Mouse (Mus musculus): ENCODE results near the gene Lamb3. TPM values are rescaled to one million over a fixed set of nuclear protein-coding genes. Genes with fewer than 3 reads are reported as not detected.

The Lamb3 gene
- polyA plus RNA-seq, 1 experiment from 2014 or later: 0.38 TPM

DNA sequence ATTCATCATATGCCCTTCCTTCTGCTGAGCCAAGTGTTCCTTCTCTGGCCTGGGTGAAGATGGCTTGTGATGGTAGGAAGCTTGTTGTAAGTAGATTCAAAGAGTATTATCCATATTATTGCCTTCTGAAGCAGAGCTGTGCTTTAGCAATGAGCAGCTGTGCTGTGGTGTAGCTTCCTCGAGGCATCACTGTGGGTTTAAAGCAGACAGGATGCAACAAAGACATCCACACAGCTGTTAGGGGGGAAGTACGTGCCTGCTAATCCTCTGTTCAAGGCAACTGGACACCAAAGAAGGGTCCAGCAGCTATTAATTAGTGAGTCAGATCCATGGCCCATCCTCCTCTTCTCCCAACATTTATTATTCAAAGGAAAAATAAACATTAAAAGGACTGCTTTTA is 137.5 kb downstream of the Lamb3 start:
- no peak for ATAC-seq (ENCODE audit: low FRiP score, low read depth)
- Histone ChIP-seq H3K27ac (no peak overlapping the region), H3K9ac (no peak overlapping the region), H3K36me3 (peaks cover 3% of the 10 kb centered on the region; the same call in 1 of the 2 replicates), H3K9me3 (no peaks in the 10 kb centered on the region), H3K4me1 (no peaks in the 10 kb centered on the region; the same call in 1 of the 2 replicates), H3K4me3 (no peak overlapping the region), H3K4me2 (replicated peaks) (no peak overlapping the region), H3K27me3 (replicated peaks) (no peaks in the 10 kb centered on the region)
- 42% methylated on average over 2 of the region's 2 CpGs for WGBS

GRCm38 (mm10) chr1:193346908-193347307 is 139.4 kb downstream of the Lamb3 start:
- Histone ChIP-seq H3K4me3 (no peak overlapping the region), H3K36me3 (peaks cover 3% of the 10 kb centered on the region; the same call in 1 of the 2 replicates), H3K27ac (no peak overlapping the region), H3K4me2 (replicated peaks) (no peak overlapping the region), H3K27me3 (replicated peaks) (no peaks in the 10 kb centered on the region), H3K9me3 (no peaks in the 10 kb centered on the region), H3K9ac (no peak overlapping the region), H3K4me1 (no peaks in the 10 kb centered on the region; the same call in 1 of the 2 replicates)
- ATAC-seq (ENCODE audit: low FRiP score, low read depth): no peak
- 65% methylated on average over 3 of the region's 3 CpGs for WGBS

DNA sequence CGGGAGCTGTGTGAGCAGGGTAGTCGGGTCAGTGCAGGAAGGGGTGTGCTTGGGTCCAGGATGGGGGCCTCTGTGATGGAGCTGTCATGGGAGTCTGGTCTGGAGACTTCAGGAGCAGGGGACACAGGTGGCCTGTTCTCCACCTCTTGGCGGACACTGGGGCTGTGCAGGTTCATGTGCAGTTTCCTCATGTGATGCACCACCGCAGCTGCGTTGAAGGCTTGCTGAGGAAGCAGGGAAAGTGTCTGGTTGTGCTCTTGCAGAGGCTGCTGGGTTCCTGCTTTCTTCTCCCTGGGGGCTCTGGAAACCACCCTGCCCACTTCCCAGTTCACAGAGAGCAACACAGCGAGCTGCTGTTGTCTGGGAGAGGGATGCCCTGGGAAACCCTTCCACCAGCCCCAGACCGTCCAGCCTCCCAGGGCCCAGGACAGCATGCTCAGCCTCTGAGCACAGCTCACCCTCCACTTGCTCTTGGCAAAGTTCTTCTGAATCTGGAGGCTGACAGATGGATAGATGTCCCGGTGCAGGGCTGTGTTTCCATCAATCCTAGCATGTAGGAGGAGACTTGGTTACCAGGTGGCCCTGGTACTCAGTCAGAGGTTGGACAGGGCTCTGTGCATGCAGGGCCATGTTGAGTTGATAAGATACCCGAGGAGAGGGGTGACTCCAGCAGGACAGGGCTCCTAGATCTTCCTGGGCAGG is 140.9 kb downstream of the Lamb3 start:
- no peak overlapping the region for H3K4me3 ChIP-seq
- ATAC-seq (ENCODE audit: low FRiP score, low read depth): no peak
- H3K27ac ChIP-seq: no peak overlapping the region
- no peak overlapping the region for H3K9ac ChIP-seq
- H3K27me3 ChIP-seq (replicated peaks): no peaks in the 10 kb centered on the region
- no peaks in the 10 kb centered on the region for H3K9me3 ChIP-seq
- H3K4me1 ChIP-seq: no peaks in the 10 kb centered on the region; the same call in 1 of the 2 replicates
- peaks cover 3% of the 10 kb centered on the region; the same call in 1 of the 2 replicates for H3K36me3 ChIP-seq
- 79% methylated on average over 9 of the region's 9 CpGs for WGBS
- no peak overlapping the region for H3K4me2 ChIP-seq (replicated peaks)

GRCm38 (mm10) chr1:193349702-193350545 is 142.4 kb downstream of the Lamb3 start:
- 79% methylated on average over 10 of the region's 10 CpGs for WGBS
- Histone ChIP-seq H3K9ac (no peak overlapping the region), H3K4me3 (no peak overlapping the region), H3K36me3 (peaks cover 3% of the 10 kb centered on the region; the same call in 1 of the 2 replicates), H3K27ac (no peak overlapping the region), H3K9me3 (no peaks in the 10 kb centered on the region), H3K27me3 (replicated peaks) (no peaks in the 10 kb centered on the region), H3K4me1 (no peaks in the 10 kb centered on the region; the same call in 1 of the 2 replicates), H3K4me2 (replicated peaks) (no peak overlapping the region)
- ATAC-seq (ENCODE audit: low FRiP score, low read depth): no peak

DNA sequence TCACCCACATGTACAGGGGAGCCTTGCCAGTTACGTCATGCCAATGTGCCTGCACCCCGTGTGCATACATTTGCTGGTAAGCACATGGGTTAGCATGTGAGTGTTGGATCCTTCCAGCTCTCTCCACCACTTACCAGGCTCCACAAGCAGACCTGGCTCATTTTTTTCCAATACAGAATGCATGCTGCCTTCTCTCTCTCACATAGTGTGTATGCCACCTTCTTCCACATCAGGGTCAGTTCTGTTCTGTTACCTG is 143.0 kb downstream of the Lamb3 start:
- Histone ChIP-seq H3K4me1 (no peaks in the 10 kb centered on the region; the same call in 1 of the 2 replicates), H3K27me3 (replicated peaks) (no peaks in the 10 kb centered on the region), H3K36me3 (peaks cover 3% of the 10 kb centered on the region; the same call in 1 of the 2 replicates), H3K9me3 (no peaks in the 10 kb centered on the region), H3K4me2 (replicated peaks) (no peak overlapping the region), H3K9ac (no peak overlapping the region), H3K27ac (no peak overlapping the region), H3K4me3 (no peak overlapping the region)
- 91% methylated on average over 2 of the region's 2 CpGs for WGBS
- no peak for ATAC-seq (ENCODE audit: low FRiP score, low read depth)

DNA sequence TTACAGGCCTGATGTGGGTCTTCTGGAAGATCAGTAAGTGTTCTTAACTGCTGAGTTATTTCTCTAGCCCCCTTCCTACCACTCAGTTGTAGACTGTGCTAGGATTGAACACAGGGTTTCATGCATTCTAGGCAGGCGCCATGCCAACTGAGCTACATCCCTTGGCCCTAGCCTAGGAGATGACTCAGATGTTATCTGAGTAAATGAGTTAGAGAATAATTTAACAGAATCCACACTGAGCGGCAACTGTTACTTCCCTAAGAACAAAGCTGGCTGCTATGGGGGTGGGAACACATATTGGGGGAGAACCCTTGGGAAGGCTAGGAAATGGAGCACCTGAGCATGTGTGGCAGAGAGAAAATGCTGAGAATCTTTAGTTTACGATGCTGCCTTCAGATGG is 144.1 kb downstream of the Lamb3 start:
- WGBS: 90% methylated on average over 3 of the region's 3 CpGs
- no peaks in the 10 kb centered on the region for H3K9me3 ChIP-seq
- no peak overlapping the region for H3K9ac ChIP-seq
- ATAC-seq (ENCODE audit: low FRiP score, low read depth): no peak
- no peak overlapping the region for H3K4me2 ChIP-seq (replicated peaks)
- H3K27ac ChIP-seq: no peak overlapping the region
- peaks cover 3% of the 10 kb centered on the region; the same call in 1 of the 2 replicates for H3K36me3 ChIP-seq
- no peaks in the 10 kb centered on the region for H3K27me3 ChIP-seq (replicated peaks)
- no peak overlapping the region for H3K4me3 ChIP-seq
- H3K4me1 ChIP-seq: no peaks in the 10 kb centered on the region; the same call in 1 of the 2 replicates

DNA sequence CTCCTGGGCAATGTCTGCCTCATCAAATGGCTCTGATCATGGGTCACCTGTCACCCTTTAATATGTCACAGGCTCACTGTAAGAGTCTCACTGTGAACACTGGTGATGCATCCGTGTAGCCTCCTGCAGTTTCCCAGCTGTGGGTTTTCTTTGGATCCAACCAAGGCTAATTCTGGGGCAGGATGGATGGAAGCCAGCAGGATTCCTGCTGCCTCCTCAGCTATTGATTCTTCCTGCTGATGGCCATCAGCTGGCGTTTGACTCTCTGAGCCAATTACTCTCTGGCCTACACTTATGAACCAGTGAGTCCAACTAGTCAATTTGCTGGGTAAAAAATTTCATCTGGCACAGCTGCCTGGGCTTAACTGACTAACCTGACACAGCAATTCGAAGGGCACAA is 151.7 kb downstream of the Lamb3 start:
- Histone ChIP-seq H3K9ac (no peak overlapping the region), H3K36me3 (no peaks in the 10 kb centered on the region), H3K4me3 (no peak overlapping the region), H3K4me1 (peaks cover 7% of the 10 kb centered on the region), H3K9me3 (no peaks in the 10 kb centered on the region), H3K27ac (no peak overlapping the region), H3K27me3 (replicated peaks) (0 out of 2 replicates have a peak, but pooled peaks cover 3% of the 10 kb centered on the region), H3K4me2 (replicated peaks) (no peak overlapping the region)
- ATAC-seq (ENCODE audit: low FRiP score, low read depth): no peak
- 70% methylated on average over 3 of the region's 3 CpGs for WGBS

- no peaks in the 10 kb centered on the region for H3K36me3 ChIP-seq
- H3K27me3 ChIP-seq (replicated peaks): 0 out of 2 replicates have a peak, but pooled peaks cover 3% of the 10 kb centered on the region
- H3K9ac ChIP-seq: no peak overlapping the region
- peaks cover 7% of the 10 kb centered on the region for H3K4me1 ChIP-seq
- H3K4me3 ChIP-seq: no peak overlapping the region
- ATAC-seq (ENCODE audit: low FRiP score, low read depth): no peak
- H3K4me2 ChIP-seq (replicated peaks): no peak overlapping the region
- 29% methylated on average over 6 of the region's 6 CpGs for WGBS
- H3K27ac ChIP-seq: no peak overlapping the region
- no peaks in the 10 kb centered on the region for H3K9me3 ChIP-seq
These were observed 153.7 kb downstream of the Lamb3 start for GRCm38 (mm10) chr1:193361181-193361580.

DNA sequence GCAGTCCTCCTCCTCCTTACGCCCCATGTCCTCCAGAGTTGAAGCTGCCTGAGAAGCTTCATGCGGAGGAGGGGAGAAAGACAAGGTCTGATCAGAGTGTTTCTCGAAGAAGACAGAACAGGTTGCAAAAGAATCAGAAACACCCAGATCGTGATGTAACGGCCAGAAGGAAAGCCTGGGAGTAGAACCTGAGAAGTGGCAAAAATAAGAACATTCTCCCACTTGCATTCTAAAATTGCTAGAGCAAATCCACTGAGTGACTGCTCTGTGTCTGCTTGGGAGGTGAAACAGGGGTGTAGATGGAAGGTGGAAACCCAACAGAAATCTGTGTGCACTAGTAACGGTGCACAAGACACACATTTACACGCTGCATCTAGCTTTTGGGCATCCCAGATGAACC is 154.6 kb downstream of the Lamb3 start:
- Histone ChIP-seq H3K4me3 (no peak overlapping the region), H3K4me2 (replicated peaks) (no peak overlapping the region), H3K9ac (no peak overlapping the region), H3K4me1 (peaks cover 7% of the 10 kb centered on the region), H3K9me3 (no peaks in the 10 kb centered on the region), H3K27me3 (replicated peaks) (0 out of 2 replicates have a peak, but pooled peaks cover 3% of the 10 kb centered on the region), H3K27ac (no peak overlapping the region), H3K36me3 (no peaks in the 10 kb centered on the region)
- no peak for ATAC-seq (ENCODE audit: low FRiP score, low read depth)
- WGBS: 84% methylated on average over 7 of the region's 7 CpGs

DNA sequence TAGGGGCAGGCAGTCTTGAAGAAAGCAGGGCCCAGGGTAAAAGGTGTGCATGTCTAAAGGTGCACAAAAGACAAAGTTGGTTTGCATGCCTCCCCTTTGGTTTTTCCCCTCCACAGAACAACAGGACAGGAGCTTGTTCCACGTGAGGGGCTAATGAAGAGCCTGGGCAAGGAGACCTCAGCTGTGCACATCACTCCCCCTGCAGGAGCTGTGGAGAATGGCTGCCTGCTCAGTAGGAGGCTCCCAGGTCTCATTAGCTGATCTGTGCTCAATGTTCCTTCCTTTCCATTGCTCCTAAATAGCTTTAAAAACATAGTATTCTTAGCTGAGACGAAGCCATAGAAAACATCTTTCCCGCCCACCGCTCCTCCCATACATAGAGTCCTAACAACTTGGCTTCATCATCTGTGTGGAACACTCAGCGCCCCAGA is 156.3 kb downstream of the Lamb3 start:
- 64% methylated on average over 5 of the region's 5 CpGs for WGBS
- Histone ChIP-seq H3K4me1 (peaks cover 22% of the 10 kb centered on the region), H3K27ac (no peak overlapping the region), H3K4me2 (replicated peaks) (no peak overlapping the region), H3K9ac (no peak overlapping the region), H3K27me3 (replicated peaks) (0 out of 2 replicates have a peak, but pooled peaks cover 3% of the 10 kb centered on the region), H3K4me3 (no peak overlapping the region), H3K36me3 (no peaks in the 10 kb centered on the region), H3K9me3 (no peaks in the 10 kb centered on the region)
- no peak for ATAC-seq (ENCODE audit: low FRiP score, low read depth)

DNA sequence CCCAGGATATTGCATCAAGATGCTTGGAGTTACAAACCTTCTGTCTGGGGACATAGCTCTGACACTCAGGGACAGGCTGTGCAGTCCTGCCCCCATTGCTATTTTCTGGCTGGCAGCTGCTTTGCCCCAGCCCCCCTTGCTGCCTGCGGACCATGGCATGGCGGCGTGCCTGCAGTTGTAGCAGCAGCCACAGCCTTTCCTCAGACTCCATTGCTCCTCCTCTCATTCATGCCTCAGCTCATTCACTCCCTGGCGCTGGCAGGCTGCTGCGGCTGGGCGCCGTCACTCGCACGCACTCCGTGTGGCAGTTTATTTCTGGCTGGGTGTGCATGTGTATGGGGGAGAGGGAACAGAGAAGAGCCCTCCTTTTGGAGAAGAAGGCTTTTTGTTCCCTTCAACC is 160.6 kb downstream of the Lamb3 start:
- 18% methylated on average over 10 of the region's 10 CpGs for WGBS
- peak; percentile 42 for ATAC-seq (ENCODE audit: low FRiP score, low read depth)
- no peaks in the 10 kb centered on the region for H3K36me3 ChIP-seq
- no peaks in the 10 kb centered on the region for H3K9me3 ChIP-seq
- H3K4me1 ChIP-seq: peaks cover 27% of the 10 kb centered on the region
- H3K27ac ChIP-seq: no peak overlapping the region
- 0 out of 2 replicates have a peak overlapping the region, but pooled peaks have one; percentile 5 for H3K4me3 ChIP-seq
- H3K27me3 ChIP-seq (replicated peaks): no peaks in the 10 kb centered on the region
- no peak overlapping the region for H3K9ac ChIP-seq
- peak overlapping the region; percentile 63 for H3K4me2 ChIP-seq (replicated peaks)

DNA sequence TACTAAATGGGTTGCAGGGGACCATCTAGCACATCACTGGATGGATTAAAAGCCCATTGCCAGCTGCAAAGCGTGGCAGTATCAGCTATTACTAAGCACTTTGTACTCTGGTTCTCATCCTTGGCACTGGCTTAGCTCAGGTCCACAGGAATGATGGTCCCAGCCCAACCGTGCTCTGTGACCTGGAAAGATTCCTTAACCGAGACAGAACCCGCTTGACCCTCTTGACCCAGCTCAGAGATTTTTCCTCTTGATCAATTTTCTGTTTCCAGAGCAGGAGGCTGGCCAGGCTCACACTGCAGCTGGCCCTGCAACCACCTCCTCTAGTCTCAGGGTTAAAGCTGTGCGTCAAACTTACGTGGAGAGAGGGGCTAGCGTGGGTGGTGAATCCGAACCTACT is 161.6 kb downstream of the Lamb3 start:
- Histone ChIP-seq H3K4me1 (peaks cover 27% of the 10 kb centered on the region), H3K9ac (peak overlapping the region; percentile 50), H3K4me2 (replicated peaks) (peak overlapping the region; percentile 63), H3K4me3 (peak overlapping the region; percentile 40), H3K9me3 (no peaks in the 10 kb centered on the region), H3K27me3 (replicated peaks) (no peaks in the 10 kb centered on the region), H3K27ac (no peak overlapping the region), H3K36me3 (no peaks in the 10 kb centered on the region)
- 54% methylated on average over 8 of the region's 8 CpGs for WGBS
- ATAC-seq (ENCODE audit: low FRiP score, low read depth): no peak
